Mouse (Mus musculus): ENCODE data around the gene Gm10401.

Gm10401 gene

GRCm38 (mm10) chr5:115070457-115070856 lies 27.6 kb downstream of the Gm10401 start:
- DNase-seq (ENCODE audit: low read depth, low spot score) = no peak

- DNase-seq (ENCODE audit: low read depth, low spot score) = no peak
Measured at GRCm38 (mm10) chr5:115069611-115070010, 28.5 kb downstream of the Gm10401 start.

- peak; percentile 51 for DNase-seq (ENCODE audit: low read depth, low spot score)
Measured at GRCm38 (mm10) chr5:115068671-115069421, 29.2 kb downstream of the Gm10401 start.

GRCm38 (mm10) chr5:115066245-115066644 lies 31.9 kb downstream of the Gm10401 start:
- DNase-seq (ENCODE audit: low read depth, low spot score) = no peak

GRCm38 (mm10) chr5:115063391-115063790 lies 34.7 kb downstream of the Gm10401 start:
- DNase-seq (ENCODE audit: low read depth, low spot score) = no peak

- DNase-seq (ENCODE audit: low read depth, low spot score) = no peak
Measured at GRCm38 (mm10) chr5:115062566-115062965, 35.5 kb downstream of the Gm10401 start.

GRCm38 (mm10) chr5:115060977-115061376 lies 37.1 kb downstream of the Gm10401 start:
- no peak for DNase-seq (ENCODE audit: low read depth, low spot score)

GRCm38 (mm10) chr5:115060067-115060695 lies 37.9 kb downstream of the Gm10401 start:
- DNase-seq (ENCODE audit: low read depth, low spot score) = no peak

- peak; percentile 17 for DNase-seq (ENCODE audit: low read depth, low spot score)
Measured at GRCm38 (mm10) chr5:115058584-115059297, 39.4 kb downstream of the Gm10401 start.

- DNase-seq (ENCODE audit: low read depth, low spot score) = no peak
Measured at GRCm38 (mm10) chr5:115057153-115057552, 40.9 kb downstream of the Gm10401 start.

- DNase-seq (ENCODE audit: low read depth, low spot score) = no peak
Measured at GRCm38 (mm10) chr5:115055418-115055817, 42.7 kb downstream of the Gm10401 start.

GRCm38 (mm10) chr5:115053791-115054396 lies 44.2 kb downstream of the Gm10401 start:
- DNase-seq (ENCODE audit: low read depth, low spot score) = no peak

GRCm38 (mm10) chr5:115052546-115052945 lies 45.5 kb downstream of the Gm10401 start:
- peak; percentile 41 for DNase-seq (ENCODE audit: low read depth, low spot score)

- no peak for DNase-seq (ENCODE audit: low read depth, low spot score)
Measured at GRCm38 (mm10) chr5:115050776-115051175, 47.3 kb downstream of the Gm10401 start.

- DNase-seq (ENCODE audit: low read depth, low spot score) = no peak
Measured at GRCm38 (mm10) chr5:115049692-115050091, 48.4 kb downstream of the Gm10401 start.

Data from brain, adult 2 months (tissue).